Mouse (Mus musculus) brown adipose tissue, adult 24 weeks (tissue): ENCODE measurements around the gene Rps6ka4. TPM values are rescaled to one million over a fixed set of nuclear protein-coding genes. Genes with fewer than 3 reads are reported as not detected.

Source experiments
- H3K27ac ChIP-seq: fragments of 200-500 bp; replicated peaks from 2 replicates; pipeline ENCODE4 v1.5.1; 2012; ENCODE audit warnings: low read depth, mild to moderate bottlenecking, low read length
- H3K4me1 ChIP-seq: fragments of 200-500 bp; 2 replicates; pipeline ENCODE4 v1.6.1; 2012; ENCODE audit warnings: low read length, mixed read lengths; ENCODE audit not compliant: control insufficient read depth, insufficient read depth, insufficient read length
- H3K4me3 ChIP-seq: fragments of 200-500 bp; 2 replicates; pipeline ENCODE4 v1.5.1; 2012; ENCODE audit warnings: low read depth, mild to moderate bottlenecking, low read length, moderate library complexity; ENCODE audit not compliant: insufficient read depth
- polyA plus RNA-seq: library from polyadenylated mRNA; stranded (reverse); fragments of >200 nt; gene quantifications from 2 replicates; pipeline ENCODE4 v1.2.4, GENCODE M21; 2012; ENCODE audit not compliant: missing spikeins, insufficient read depth, insufficient read length

Gene Rps6ka4
- polyA plus RNA-seq, 1 experiment: 6.7 TPM

GRCm38 (mm10) chr19:6832363-6832762 is 8.1 kb downstream of the Rps6ka4 start:
- no peak overlapping the region for H3K4me3 ChIP-seq
- H3K27ac ChIP-seq: no peak overlapping the region
- H3K4me1 ChIP-seq: no peaks in the 10 kb centered on the region

GRCm38 (mm10) chr19:6831331-6831730 is 9.1 kb downstream of the Rps6ka4 start:
- Histone ChIP-seq H3K4me3 (no peak overlapping the region), H3K27ac (no peak overlapping the region), H3K4me1 (no peaks in the 10 kb centered on the region)

GRCm38 (mm10) chr19:6830556-6831316 is 9.7 kb downstream of the Rps6ka4 start:
- no peak overlapping the region for H3K27ac ChIP-seq
- no peaks in the 10 kb centered on the region for H3K4me1 ChIP-seq
- H3K4me3 ChIP-seq: no peak overlapping the region

GRCm38 (mm10) chr19:6829870-6830555 is 10.4 kb downstream of the Rps6ka4 start:
- Histone ChIP-seq H3K4me1 (no peaks in the 10 kb centered on the region), H3K4me3 (no peak overlapping the region)

GRCm38 (mm10) chr19:6829069-6829468 is 11.4 kb downstream of the Rps6ka4 start:
- H3K4me3 ChIP-seq: no peak overlapping the region
- H3K4me1 ChIP-seq: no peaks in the 10 kb centered on the region
- no peak overlapping the region for H3K27ac ChIP-seq

More at GRCm38 (mm10) chr19:6829870-6830555, 10.4 kb downstream of the Rps6ka4 start:
- H3K27ac ChIP-seq: no peak overlapping the region

- Histone ChIP-seq H3K4me1 (no peaks in the 10 kb centered on the region), H3K4me3 (no peak overlapping the region), H3K27ac (no peak overlapping the region)
Measured at GRCm38 (mm10) chr19:6826601-6827000, 13.8 kb downstream of the Rps6ka4 start.

- H3K27ac ChIP-seq: no peak overlapping the region
- no peak overlapping the region for H3K4me3 ChIP-seq
- no peaks in the 10 kb centered on the region for H3K4me1 ChIP-seq
Measured at GRCm38 (mm10) chr19:6825384-6825783, 15.1 kb downstream of the Rps6ka4 start.

- Histone ChIP-seq H3K4me1 (no peaks in the 10 kb centered on the region), H3K4me3 (no peak overlapping the region), H3K27ac (no peak overlapping the region)
Measured at GRCm38 (mm10) chr19:6820538-6821195, 19.8 kb downstream of the Rps6ka4 start.

- H3K4me3 ChIP-seq: no peak overlapping the region
- no peaks in the 10 kb centered on the region for H3K4me1 ChIP-seq
- no peak overlapping the region for H3K27ac ChIP-seq
Measured at GRCm38 (mm10) chr19:6819143-6819827, 21.2 kb downstream of the Rps6ka4 start.

GRCm38 (mm10) chr19:6814958-6815357 is 25.5 kb downstream of the Rps6ka4 start:
- H3K4me1 ChIP-seq: no peaks in the 10 kb centered on the region
- H3K4me3 ChIP-seq: no peak overlapping the region
- H3K27ac ChIP-seq: no peak overlapping the region

GRCm38 (mm10) chr19:6814366-6814765 is 26.1 kb downstream of the Rps6ka4 start:
- Histone ChIP-seq H3K4me1 (no peaks in the 10 kb centered on the region), H3K27ac (no peak overlapping the region), H3K4me3 (no peak overlapping the region)

Other genes starting within 250 kb of the Rps6ka4 start
- gene Ccdc88b, start 17.6 kb upstream of the Rps6ka4 start, polyA plus RNA-seq: 1.9 and 2.3 TPM in 2 replicates
- gene Trmt112, start 69.1 kb upstream of the Rps6ka4 start, polyA plus RNA-seq: 18.1 and 29.4 TPM in 2 replicates
- 974 and 1,161 TPM in 2 replicates for gene Prdx5, start 69.5 kb upstream of the Rps6ka4 start, polyA plus RNA-seq
- 86.4 and 123 TPM in 2 replicates for gene Esrra, start 81.2 kb upstream of the Rps6ka4 start, polyA plus RNA-seq
- gene Catsperz, start 84.7 kb upstream of the Rps6ka4 start, polyA plus RNA-seq: not detected in 2 replicates
- 1.6 and 1.8 TPM in 2 replicates for gene Kcnk4, start 93.9 kb upstream of the Rps6ka4 start, polyA plus RNA-seq
- 47.1 and 49.4 TPM in 2 replicates for gene Bad, start 101.2 kb upstream of the Rps6ka4 start, polyA plus RNA-seq
- gene Gpr137, start 101.8 kb upstream of the Rps6ka4 start, polyA plus RNA-seq: 31.2 and 45.5 TPM in 2 replicates
- gene Ppp1r14b, start 134.3 kb upstream of the Rps6ka4 start, polyA plus RNA-seq: 210 and 250 TPM in 2 replicates
- gene Plcb3, start 135.8 kb upstream of the Rps6ka4 start, polyA plus RNA-seq: 23.8 and 26.8 TPM in 2 replicates
- 126 and 133 TPM in 2 replicates for gene Fkbp2, start 139.9 kb upstream of the Rps6ka4 start, polyA plus RNA-seq
- 255 and 283 TPM in 2 replicates for gene Vegfb, start 147.0 kb upstream of the Rps6ka4 start, polyA plus RNA-seq
- gene Dnajc4, start 151.9 kb upstream of the Rps6ka4 start, polyA plus RNA-seq: 70.0 and 78.9 TPM in 2 replicates
- gene Nudt22, start 155.5 kb upstream of the Rps6ka4 start, polyA plus RNA-seq: 10.9 and 11.7 TPM in 2 replicates
- 15.0 and 19.3 TPM in 2 replicates for gene Trpt1, start 155.5 kb upstream of the Rps6ka4 start, polyA plus RNA-seq
- gene Fermt3, start 178.8 kb upstream of the Rps6ka4 start, polyA plus RNA-seq: 2.0 and 2.8 TPM in 2 replicates
- 81.7 and 119 TPM in 2 replicates for gene Stip1, start 199.3 kb upstream of the Rps6ka4 start, polyA plus RNA-seq
- gene Macrod1, start 216.2 kb upstream of the Rps6ka4 start, polyA plus RNA-seq: 155 and 161 TPM in 2 replicates